9 mouse cellular contexts compared by ENCODE assay signal in the genomic region with DNA sequence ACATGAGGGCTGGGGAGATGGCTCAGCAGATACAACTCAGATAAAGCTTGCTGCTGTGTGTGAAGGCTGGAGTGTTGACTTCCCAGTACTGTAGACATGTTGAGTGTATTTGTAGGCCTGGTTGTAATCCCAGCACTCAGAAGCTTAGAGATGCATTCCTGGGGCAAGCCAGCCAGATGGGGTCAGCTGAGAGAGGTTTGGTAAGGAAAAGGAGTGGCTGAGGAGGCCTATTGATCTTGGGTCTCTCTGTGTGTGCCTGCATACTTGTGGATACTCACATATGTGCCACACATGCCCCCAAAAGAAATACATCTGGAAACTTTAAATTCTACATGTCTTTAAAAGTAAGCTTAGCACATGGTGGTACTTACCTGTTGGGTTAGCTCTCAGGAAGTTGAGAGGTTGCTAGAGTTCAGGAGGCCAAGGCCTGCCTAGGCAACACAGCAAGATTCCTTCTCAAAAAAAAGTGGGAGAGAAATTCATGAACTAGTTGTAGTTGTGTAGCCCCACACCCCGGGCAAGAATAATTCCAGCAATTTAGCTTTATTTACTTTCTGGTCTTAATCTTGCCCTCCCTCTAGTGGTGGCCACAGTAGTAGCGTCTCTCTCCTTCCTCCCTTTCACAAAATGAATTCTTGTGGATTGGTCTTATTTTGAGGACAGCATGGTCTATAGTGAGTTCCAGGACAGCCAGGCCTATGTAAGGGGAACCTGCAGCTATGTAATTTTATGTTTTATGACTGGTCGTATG. TPM values are rescaled to one million over a fixed set of nuclear protein-coding genes. Genes with fewer than 3 reads are reported as not detected.
DNase-seq lines count a peak whose midpoint lies in the region; ATAC-seq and TF ChIP-seq lines count a peak whose summit lies in the region.
"Had no signal": no experiment of that assay in that cellular context is flagged by ENCODE, and none has a peak within 500 bp of the region (broad histone marks: within the 10 kb centered on the region; RNA-seq: fewer than 3 reads in every experiment).

No protein-coding gene starts in this region.

- no peaks in the 10 kb centered on the region for H3K27me3 ChIP-seq in forebrain, embryonic 11.5 days (ENCODE audit: control insufficient read depth, insufficient read depth, low read length)
- H3K27me3 ChIP-seq in forebrain, embryonic 10.5 days (ENCODE audit: poor library complexity, severe bottlenecking) = no peaks in the 10 kb centered on the region
- H3K27me3 ChIP-seq: stomach, embryonic 15.5 days had no signal

- peak; percentile 90 for TF ChIP-seq CTCF in layer of hippocampus, adult 2 months (conservative IDR thresholded peaks at IDR 0.05)

- WGBS in forebrain, embryonic 11.5 days = 51% methylated on average over 3 of the region's 3 CpGs
- 56% methylated on average over 3 of the region's 3 CpGs for WGBS in forebrain, embryonic 10.5 days

- no peaks in the 10 kb centered on the region for H3K4me1 ChIP-seq in forebrain, embryonic 11.5 days (replicated peaks; ENCODE audit: control insufficient read depth, insufficient read depth, low read length)
- H3K4me1 ChIP-seq in forebrain, embryonic 10.5 days = peaks cover 7% of the 10 kb centered on the region; the same call in 1 of the 2 replicates
- H3K4me1 ChIP-seq: stomach, embryonic 15.5 days had no signal

- 0 out of 2 replicates have a peak, but pooled peaks have one; percentile 28 for ATAC-seq in forebrain, embryonic 11.5 days (replicated peaks; ENCODE audit: low FRiP score)
- peak; percentile 72 for ATAC-seq in megakaryocyte, adult 5-6 weeks (ENCODE audit: poor library complexity, severe bottlenecking)

- H3K36me3 ChIP-seq in forebrain, embryonic 11.5 days (ENCODE audit: control insufficient read depth, insufficient read depth, low read length) = no peaks in the 10 kb centered on the region
- H3K36me3 ChIP-seq in forebrain, embryonic 10.5 days (replicated peaks) = peaks cover 57% of the 10 kb centered on the region

- DNase-seq in forebrain, embryonic 11.5 days (ENCODE audit: low spot score) = no peak
- no peak for DNase-seq in forebrain, embryonic 10.5 days (ENCODE audit: extremely low spot score, low spot score)
- peak; percentile 81 for DNase-seq in 416B (ENCODE audit: low read depth)
- peak; percentile 71 for DNase-seq in brain, adult 2 months (ENCODE audit: low read depth, low spot score)
- DNase-seq in forelimb bud, embryonic 11.5 days (ENCODE audit: low read depth, low spot score) = peak; percentile 57
- DNase-seq in layer of hippocampus, adult 2 months (ENCODE audit: low spot score in 2 of 2) = peak in 1 of 2 experiments; percentile 42
- peak; percentile 64 for DNase-seq in thymus, postnatal 4 days

- H3K9ac ChIP-seq in forebrain, embryonic 11.5 days (ENCODE audit: low read length) = no peak overlapping the region
- H3K9ac ChIP-seq: stomach, embryonic 15.5 days had no signal

- no peak overlapping the region for H3K4me3 ChIP-seq in forebrain, embryonic 11.5 days (ENCODE audit: low read depth, low read length)
- H3K4me3 ChIP-seq in forebrain, embryonic 10.5 days = no peak overlapping the region
- no peak overlapping the region for H3K4me3 ChIP-seq in layer of hippocampus, adult 2 months
- H3K4me3 ChIP-seq: stomach, embryonic 15.5 days had no signal

- no peak overlapping the region for H3K27ac ChIP-seq in forebrain, embryonic 11.5 days (ENCODE audit: low read depth, low read length)
- H3K27ac ChIP-seq in forebrain, embryonic 10.5 days = no peak overlapping the region
- no peak overlapping the region for H3K27ac ChIP-seq in layer of hippocampus, adult 2 months
- H3K27ac ChIP-seq: stomach, embryonic 15.5 days had no signal

- H3K9me3 ChIP-seq in forebrain, embryonic 11.5 days (ENCODE audit: control insufficient read depth, low read length) = no peaks in the 10 kb centered on the region
- H3K9me3 ChIP-seq in forebrain, embryonic 10.5 days = no peaks in the 10 kb centered on the region
- H3K9me3 ChIP-seq: stomach, embryonic 15.5 days had no signal

- H3K4me2 ChIP-seq in forebrain, embryonic 11.5 days (ENCODE audit: low read depth, low read length, severe bottlenecking) = no peak overlapping the region
- H3K4me2 ChIP-seq: stomach, embryonic 15.5 days had no signal

RNA-seq across cellular contexts. Expression of gene Etnk1, which starts 8.1 kb away (rescaled TPM):
- 28.8 and 32.1 TPM in 2 replicates for polyA plus RNA-seq in forebrain, embryonic 11.5 days (2014; fragmentation: Nextera tagmentation; extraction: Ambion mirVana)
- 20.6 and 21.0 TPM in 2 replicates for polyA plus RNA-seq in forebrain, embryonic 10.5 days (2016; fragmentation: Nextera tagmentation; extraction: Ambion mirVana)
- 100 to 1,000 TPM; 173 to 175 TPM for total RNA-seq in layer of hippocampus, adult 2 months (2021)
- 40.5 and 41.2 TPM in 2 replicates for total RNA-seq in megakaryocyte, adult 5-6 weeks (2015)
- total RNA-seq in megakaryocyte, adult 5-6 weeks (2017) = 47.6 and 53.7 TPM in 2 replicates

Comparison
In these comparisons a context has a peak if more than half of its experiments do, and no peak if none do; other contexts are left out.
1. DNase-seq: peak in 416B (single experiment), brain, adult 2 months (single experiment), forelimb bud, embryonic 11.5 days (single experiment) and thymus, postnatal 4 days (single experiment); none in forebrain, embryonic 11.5 days (single experiment) and forebrain, embryonic 10.5 days (single experiment).